In genomic region chr15:60832586-60832985, GRCm38 (mm10) we compare ENCODE assay signal across 13 mouse cellular contexts. TPM values are rescaled to one million over a fixed set of nuclear protein-coding genes. Genes with fewer than 3 reads are reported as not detected.
DNase-seq lines count a peak whose midpoint lies in the region; ATAC-seq lines count a peak whose summit lies in the region.
"Had no signal": no experiment of that assay in that cellular context is flagged by ENCODE, and none has a peak within 500 bp of the region (broad histone marks: within the 10 kb centered on the region; RNA-seq: fewer than 3 reads in every experiment).

No protein-coding gene starts in this region.

- peak; percentile 61 for DNase-seq in kidney, adult 9 months
- DNase-seq in lung, postnatal 25 days (ENCODE audit: low spot score): peak; percentile 32
- DNase-seq in lung, postnatal 4 days: no peak
- peak; percentile 11 for DNase-seq in ES-CJ7 (ENCODE audit: low read depth, low spot score)
- peak; percentile 11 for DNase-seq in large intestine, adult 2 months (ENCODE audit: low read depth, low spot score)
- no peak for DNase-seq in heart, postnatal 25 days (ENCODE audit: low spot score)
- DNase-seq: adrenal gland, adult 8-10 months; cerebellum, postnatal 25 days; heart, adult 18-20 months; heart, postnatal 14 days had no signal

- H3K36me3 ChIP-seq in kidney, embryonic 14.5 days (ENCODE audit: control insufficient read depth, insufficient read depth, low read length): no peaks in the 10 kb centered on the region
- H3K36me3 ChIP-seq: limb, embryonic 13.5 days had no signal

- H3K27ac ChIP-seq in kidney, embryonic 14.5 days (ENCODE audit: low read depth, low read length): no peak overlapping the region
- H3K27ac ChIP-seq: limb, embryonic 13.5 days had no signal

- H3K4me1 ChIP-seq in kidney, embryonic 14.5 days (ENCODE audit: control insufficient read depth, insufficient read depth, low read length): no peaks in the 10 kb centered on the region

- no peaks in the 10 kb centered on the region for H3K9me3 ChIP-seq in kidney, embryonic 14.5 days (ENCODE audit: control insufficient read depth, low read length)
- H3K9me3 ChIP-seq: limb, embryonic 13.5 days had no signal

- intact Hi-C loops in heart, postnatal 25 days (cut with DNase I): loop anchor here (5.0 kb wide), 1 partner anchor 65 kb away; no protein-coding TSS in a partner anchor

- no peak overlapping the region for H3K4me3 ChIP-seq in kidney, embryonic 14.5 days (ENCODE audit: low read length)
- H3K4me3 ChIP-seq: limb, embryonic 13.5 days had no signal

- ATAC-seq in kidney, embryonic 14.5 days (ENCODE audit: low FRiP score, low TSS enrichment): no peak
- ATAC-seq: hindbrain, embryonic 16.5 days had no signal

- H3K9ac ChIP-seq in kidney, embryonic 14.5 days (ENCODE audit: low read depth, low read length): no peak overlapping the region
- H3K9ac ChIP-seq: limb, embryonic 13.5 days had no signal

- H3K4me2 ChIP-seq in kidney, embryonic 14.5 days (replicated peaks; ENCODE audit: low read depth, low read length): no peak overlapping the region
- H3K4me2 ChIP-seq: limb, embryonic 13.5 days had no signal

- no peaks in the 10 kb centered on the region for H3K27me3 ChIP-seq in kidney, embryonic 14.5 days (ENCODE audit: control insufficient read depth, insufficient read depth, low read length)
- H3K27me3 ChIP-seq: limb, embryonic 13.5 days had no signal

RNA-seq across cellular contexts. Expression of gene Fam84b, which starts 21.0 kb away (rescaled TPM):
- 16.6 and 27.6 TPM in 2 replicates for polyA plus RNA-seq in kidney, embryonic 14.5 days (2014; fragmentation: Nextera tagmentation; extraction: Ambion mirVana)
- polyA plus RNA-seq in large intestine, adult 2 months (2012; rRNA removed): 10.9 and 18.4 TPM in 2 replicates
- total RNA-seq in heart, postnatal 25 days (2021): 10 to 100 TPM in 1 of 2 experiments, 1 to 10 TPM in 1; 8.6 to 10.5 TPM

Comparison
In these comparisons a context has a peak if more than half of its experiments do, and no peak if none do; other contexts are left out.
1. DNase-seq: peak in kidney, adult 9 months (single experiment), lung, postnatal 25 days (single experiment), ES-CJ7 (single experiment) and large intestine, adult 2 months (single experiment); none in lung, postnatal 4 days (0 of 2) and heart, postnatal 25 days (single experiment).